Mouse (Mus musculus) kidney, postnatal 14 days (tissue): ENCODE results near the gene Ptprg.

Experiments used
- DNase-seq: peaks from one replicate; pipeline ENCODE4 v3.0.0; 2022; ENCODE audit warnings: mixed read lengths

The Ptprg gene

GRCm38 (mm10) chr14:11569734-11570133 is 16.4 kb downstream of the Ptprg start:
- DNase-seq, result no peak

GRCm38 (mm10) chr14:11571766-11572394 is 18.5 kb downstream of the Ptprg start:
- DNase-seq, result no peak

- no peak for DNase-seq
These were observed 19.1 kb downstream of the Ptprg start for GRCm38 (mm10) chr14:11572395-11572784.

- no peak for DNase-seq
These were observed 20.4 kb downstream of the Ptprg start for GRCm38 (mm10) chr14:11573710-11574109.

GRCm38 (mm10) chr14:11577276-11577909 is 24.1 kb downstream of the Ptprg start:
- no peak for DNase-seq

- no peak for DNase-seq
These were observed 24.6 kb downstream of the Ptprg start for GRCm38 (mm10) chr14:11577910-11578309.

- DNase-seq, result no peak
These were observed 25.2 kb downstream of the Ptprg start for GRCm38 (mm10) chr14:11578492-11578967.

GRCm38 (mm10) chr14:11579950-11580349 is 26.6 kb downstream of the Ptprg start:
- no peak for DNase-seq

- DNase-seq, result no peak
These were observed 30.9 kb downstream of the Ptprg start for GRCm38 (mm10) chr14:11584263-11584662.

- no peak for DNase-seq
These were observed 31.7 kb downstream of the Ptprg start for GRCm38 (mm10) chr14:11584929-11585633.

- DNase-seq, result peak; percentile 12
These were observed 37.1 kb downstream of the Ptprg start for GRCm38 (mm10) chr14:11590387-11590786.

- DNase-seq, result no peak
These were observed 39.3 kb downstream of the Ptprg start for GRCm38 (mm10) chr14:11592650-11593049.

- DNase-seq, result no peak
These were observed 41.0 kb downstream of the Ptprg start for GRCm38 (mm10) chr14:11594336-11594735.

- no peak for DNase-seq
These were observed 51.0 kb downstream of the Ptprg start for GRCm38 (mm10) chr14:11604133-11604865.

- DNase-seq, result no peak
These were observed 55.0 kb downstream of the Ptprg start for GRCm38 (mm10) chr14:11608366-11608765.

- DNase-seq, result no peak
These were observed 56.7 kb downstream of the Ptprg start for GRCm38 (mm10) chr14:11609857-11610582.

- DNase-seq, result no peak
These were observed 59.1 kb downstream of the Ptprg start for GRCm38 (mm10) chr14:11612426-11612825.

- DNase-seq, result no peak
These were observed 59.8 kb downstream of the Ptprg start for GRCm38 (mm10) chr14:11613146-11613545.

- no peak for DNase-seq
These were observed 62.4 kb downstream of the Ptprg start for GRCm38 (mm10) chr14:11615697-11616096.

- DNase-seq, result peak; percentile 61
These were observed 64.0 kb downstream of the Ptprg start for GRCm38 (mm10) chr14:11617362-11617761.

- peak; percentile 28 for DNase-seq
These were observed 64.9 kb downstream of the Ptprg start for GRCm38 (mm10) chr14:11618140-11618705.

- no peak for DNase-seq
These were observed 66.3 kb downstream of the Ptprg start for GRCm38 (mm10) chr14:11619606-11620005.
